Mouse (Mus musculus) kidney, postnatal 10 days (tissue): ENCODE measurements at regions not wholly inside any gene's neighbourhood (a gene's known extent, or its start where the extent isn't known, plus 50 kb on each side); places are given as distances from the start of the nearest gene placed in this dataset.

Experiments
- DNase-seq: peaks from one replicate; pipeline ENCODE4 v3.0.0; 2021; ENCODE audit warnings: mixed read lengths

GRCm38 (mm10) chr2:162718466-162718865 lies 57.5 kb upstream of the Ptprt start:
- no peak for DNase-seq

GRCm38 (mm10) chr2:162714976-162715375 lies 54.0 kb upstream of the Ptprt start:
- no peak for DNase-seq

- no peak for DNase-seq
Measured at GRCm38 (mm10) chr2:162712972-162713371, 52.0 kb upstream of the Ptprt start.

- no peak for DNase-seq
Measured at GRCm38 (mm10) chr2:162712394-162712793, 51.4 kb upstream of the Ptprt start.
